8 mouse cellular contexts compared by ENCODE assay signal in genomic region chr12:5119286-5119685, GRCm38 (mm10).
DNase-seq lines count a peak whose midpoint lies in the region; ATAC-seq and TF ChIP-seq lines count a peak whose summit lies in the region.

No protein-coding gene starts in this region.

- no peaks in the 10 kb centered on the region for H3K9me3 ChIP-seq in forebrain, embryonic 11.5 days (ENCODE audit: control insufficient read depth, low read length)
- no peaks in the 10 kb centered on the region for H3K9me3 ChIP-seq in limb, embryonic 10.5 days (replicated peaks)
- no peaks in the 10 kb centered on the region for H3K9me3 ChIP-seq in neural tube, embryonic 12.5 days

- no peaks in the 10 kb centered on the region for H3K4me1 ChIP-seq in forebrain, embryonic 11.5 days (replicated peaks; ENCODE audit: control insufficient read depth, insufficient read depth, low read length)
- H3K4me1 ChIP-seq in limb, embryonic 10.5 days, result peaks cover 17% of the 10 kb centered on the region
- H3K4me1 ChIP-seq in neural tube, embryonic 12.5 days, result peaks cover 17% of the 10 kb centered on the region; the same call in 1 of the 2 replicates

- H3K27ac ChIP-seq in layer of hippocampus, adult 2 months, result peak overlapping the region; percentile 63; the same call in 1 of the 2 replicates
- H3K27ac ChIP-seq in forebrain, embryonic 11.5 days (ENCODE audit: low read depth, low read length), result no peak overlapping the region
- H3K27ac ChIP-seq in limb, embryonic 10.5 days, result no peak overlapping the region
- H3K27ac ChIP-seq in neural tube, embryonic 12.5 days, result no peak overlapping the region

- H3K36me3 ChIP-seq in forebrain, embryonic 11.5 days (ENCODE audit: control insufficient read depth, insufficient read depth, low read length), result no peaks in the 10 kb centered on the region
- H3K36me3 ChIP-seq in limb, embryonic 10.5 days, result no peaks in the 10 kb centered on the region
- H3K36me3 ChIP-seq in neural tube, embryonic 12.5 days, result no peaks in the 10 kb centered on the region

- H3K27me3 ChIP-seq in forebrain, embryonic 11.5 days (ENCODE audit: control insufficient read depth, insufficient read depth, low read length), result no peaks in the 10 kb centered on the region
- no peaks in the 10 kb centered on the region for H3K27me3 ChIP-seq in limb, embryonic 10.5 days (ENCODE audit: low read depth, poor library complexity, severe bottlenecking)
- H3K27me3 ChIP-seq in neural tube, embryonic 12.5 days (replicated peaks), result no peaks in the 10 kb centered on the region

- H3K4me2 ChIP-seq in forebrain, embryonic 11.5 days (ENCODE audit: low read depth, low read length, severe bottlenecking), result peak overlapping the region; percentile 38; the same call in 1 of the 2 replicates
- H3K4me2 ChIP-seq in neural tube, embryonic 12.5 days (replicated peaks), result peak overlapping the region; percentile 54

- H3K9ac ChIP-seq in forebrain, embryonic 11.5 days (ENCODE audit: low read length), result no peak overlapping the region
- no peak overlapping the region for H3K9ac ChIP-seq in neural tube, embryonic 12.5 days

- DNase-seq in layer of hippocampus, adult 2 months (ENCODE audit: low spot score in 2 of 2), result no peak
- DNase-seq in layer of hippocampus, adult 11-12 months (ENCODE audit: low spot score), result no peak
- DNase-seq in forebrain, embryonic 11.5 days (ENCODE audit: low spot score), result no peak
- DNase-seq in limb, embryonic 10.5 days (ENCODE audit: low spot score), result no peak
- DNase-seq in layer of hippocampus, postnatal 14 days (ENCODE audit: low spot score in 2 of 2), result no peak
- no peak for DNase-seq in layer of hippocampus, postnatal 25 days (ENCODE audit: extremely low spot score in 1 of 2, low spot score in 1 of 2)

- no peak for TF ChIP-seq CTCF in layer of hippocampus, adult 2 months (conservative IDR thresholded peaks at IDR 0.05)

- no peak; the same call in 1 of the 2 replicates for ATAC-seq in forebrain, embryonic 11.5 days (replicated peaks; ENCODE audit: low FRiP score)
- ATAC-seq in neural tube, embryonic 12.5 days (ENCODE audit: low FRiP score, low read depth), result no peak
- ATAC-seq in granulocyte monocyte progenitor cell, adult 5-6 weeks (replicated peaks; ENCODE audit: poor library complexity, severe bottlenecking), result no peak

- peak overlapping the region; percentile 51 for H3K4me3 ChIP-seq in layer of hippocampus, adult 2 months
- peak overlapping the region; percentile 2; the same call in 1 of the 2 replicates for H3K4me3 ChIP-seq in forebrain, embryonic 11.5 days (ENCODE audit: low read depth, low read length)
- peak overlapping the region; percentile 28; the same call in 1 of the 2 replicates for H3K4me3 ChIP-seq in limb, embryonic 10.5 days
- H3K4me3 ChIP-seq in neural tube, embryonic 12.5 days, result no peak overlapping the region; the same call in 1 of the 2 replicates

- 58% methylated on average over 9 of the region's 9 CpGs for WGBS in forebrain, embryonic 11.5 days
- 63% methylated on average over 9 of the region's 9 CpGs for WGBS in limb, embryonic 10.5 days
- 42% methylated on average over 9 of the region's 9 CpGs for WGBS in neural tube, embryonic 12.5 days
